Mouse (Mus musculus) hindbrain, embryonic 15.5 days (tissue): ENCODE measurements at regions not wholly inside any gene's neighbourhood (a gene's known extent, or its start where the extent isn't known, plus 50 kb on each side); places are given as distances from the start of the nearest gene placed in this dataset.

Experiments used
- ATAC-seq: fragments of 200-750 bp; cut with Nextera tagmentation; 2 replicates; pipeline ENCODE4 v1.8.0; 2017; ENCODE audit warnings: low read depth, moderate number of reproducible peaks, moderate TSS enrichment; ENCODE audit not compliant: low FRiP score
- H3K27ac ChIP-seq: fragments of 300-500 bp; sonication (generic); replicated peaks from 2 replicates; pipeline ENCODE4 v1.5.1; 2015; ENCODE audit warnings: mild to moderate bottlenecking, inconsistent platforms
- H3K27me3 ChIP-seq: fragments of 300-500 bp; sonication (generic); 2 replicates; pipeline ENCODE4 v1.6.1; 2015; ENCODE audit warnings: control low read depth, inconsistent platforms
- H3K36me3 ChIP-seq: fragments of 300-500 bp; sonication (generic); 2 replicates; pipeline ENCODE4 v1.6.1; 2015; ENCODE audit warnings: control low read depth, inconsistent platforms
- H3K4me1 ChIP-seq: fragments of 300-500 bp; sonication (generic); replicated peaks from 2 replicates; pipeline ENCODE4 v1.6.1; 2015; ENCODE audit warnings: control low read depth, inconsistent platforms
- H3K4me2 ChIP-seq: fragments of 300-500 bp; sonication (generic); 2 replicates; pipeline ENCODE4 v1.6.1; 2015; ENCODE audit warnings: moderate library complexity, mild to moderate bottlenecking, inconsistent platforms
- H3K4me3 ChIP-seq: fragments of 300-500 bp; sonication (generic); 2 replicates; pipeline ENCODE4 v1.5.1; 2015; ENCODE audit warnings: mild to moderate bottlenecking, inconsistent platforms
- H3K9ac ChIP-seq: fragments of 300-500 bp; sonication (generic); 2 replicates; pipeline ENCODE4 v1.6.1; 2015; ENCODE audit warnings: inconsistent platforms
- H3K9me3 ChIP-seq: fragments of 300-500 bp; sonication (generic); 2 replicates; pipeline ENCODE4 v1.6.1; 2016; ENCODE audit warnings: control low read depth, inconsistent platforms
- WGBS: fragments of 180-500 bp; shearing (Covaris S2); methylation state at CpG from one replicate; pipeline ENCODE4 v1.1.7; 2015; 5-methylcytosine and 5-hydroxymethylcytosine counted together

DNA sequence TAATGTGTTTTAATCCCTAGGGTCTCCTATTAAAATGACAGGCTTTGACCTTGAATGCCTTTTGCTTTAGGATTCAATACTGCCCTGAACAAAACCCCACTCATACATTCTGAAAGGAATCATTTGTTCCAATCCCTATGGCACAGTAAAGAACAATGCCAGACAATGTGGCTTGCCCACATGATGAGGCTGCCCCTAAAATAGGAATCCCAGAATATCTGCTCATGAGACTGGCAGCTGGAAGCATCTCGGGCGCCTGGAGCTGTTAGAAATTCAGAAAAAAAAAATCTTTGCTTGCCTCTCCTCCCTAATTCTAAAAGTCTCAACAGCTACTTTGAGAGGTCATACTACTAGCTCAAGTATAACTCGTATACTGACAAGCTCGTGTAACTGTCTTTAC is 157.5 kb upstream of the Actbl2 start:
- Histone ChIP-seq H3K4me2 (no peak overlapping the region), H3K9ac (no peak overlapping the region), H3K4me3 (no peak overlapping the region), H3K4me1 (no peaks in the 10 kb centered on the region), H3K36me3 (no peaks in the 10 kb centered on the region), H3K27me3 (no peaks in the 10 kb centered on the region), H3K27ac (no peak overlapping the region), H3K9me3 (no peaks in the 10 kb centered on the region)
- 78% methylated on average over 4 of the region's 4 CpGs for WGBS
- no peak for ATAC-seq

DNA sequence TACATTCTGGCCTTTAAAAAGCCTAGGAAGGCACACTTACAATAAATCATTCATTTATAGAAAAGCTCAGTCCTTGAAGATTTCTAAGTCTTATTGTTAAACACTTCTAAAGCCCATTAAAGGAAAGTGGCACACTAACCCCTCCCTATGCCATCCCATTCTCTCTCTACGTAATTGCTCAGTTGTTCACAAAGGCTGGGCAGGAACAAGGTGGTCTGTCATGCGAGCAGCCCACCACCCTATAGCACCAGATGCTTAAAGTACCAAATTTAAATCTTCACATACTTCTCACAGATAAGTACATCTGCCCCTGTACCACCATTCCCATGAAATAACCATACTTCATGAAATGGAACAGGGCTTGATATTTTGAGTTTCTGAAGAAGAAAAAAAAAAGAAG is 156.1 kb upstream of the Actbl2 start:
- Histone ChIP-seq H3K4me1 (no peaks in the 10 kb centered on the region), H3K36me3 (no peaks in the 10 kb centered on the region), H3K9ac (no peak overlapping the region), H3K27ac (no peak overlapping the region), H3K9me3 (no peaks in the 10 kb centered on the region), H3K4me2 (no peak overlapping the region), H3K27me3 (no peaks in the 10 kb centered on the region), H3K4me3 (no peak overlapping the region)
- WGBS, result 27% methylated on average over 2 of the region's 2 CpGs
- no peak for ATAC-seq

DNA sequence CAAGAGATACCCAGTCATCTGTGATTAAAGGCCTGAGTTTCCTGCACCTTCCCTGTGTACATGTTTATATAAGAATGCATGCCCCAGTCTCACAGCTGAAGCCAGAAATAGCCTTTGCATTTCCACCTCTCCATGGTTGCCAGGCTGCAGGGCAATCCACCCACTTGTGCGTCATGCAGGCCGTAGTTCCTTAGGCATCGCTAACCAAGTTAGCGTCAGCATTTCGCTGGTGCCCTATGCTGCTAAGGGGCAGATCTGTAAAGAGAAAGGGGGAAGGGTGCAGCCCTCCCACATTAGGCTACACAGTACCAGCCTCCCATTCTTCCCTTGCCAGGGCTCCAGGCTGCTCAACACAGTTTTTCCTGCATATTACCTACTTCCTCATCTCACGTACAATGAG is 155.6 kb upstream of the Actbl2 start:
- no peaks in the 10 kb centered on the region for H3K36me3 ChIP-seq
- no peak for ATAC-seq
- 31% methylated on average over 6 of the region's 6 CpGs for WGBS
- H3K27me3 ChIP-seq, result no peaks in the 10 kb centered on the region
- H3K27ac ChIP-seq, result no peak overlapping the region
- H3K4me3 ChIP-seq, result no peak overlapping the region
- no peak overlapping the region for H3K4me2 ChIP-seq
- H3K9ac ChIP-seq, result no peak overlapping the region
- no peaks in the 10 kb centered on the region for H3K4me1 ChIP-seq
- H3K9me3 ChIP-seq, result no peaks in the 10 kb centered on the region

DNA sequence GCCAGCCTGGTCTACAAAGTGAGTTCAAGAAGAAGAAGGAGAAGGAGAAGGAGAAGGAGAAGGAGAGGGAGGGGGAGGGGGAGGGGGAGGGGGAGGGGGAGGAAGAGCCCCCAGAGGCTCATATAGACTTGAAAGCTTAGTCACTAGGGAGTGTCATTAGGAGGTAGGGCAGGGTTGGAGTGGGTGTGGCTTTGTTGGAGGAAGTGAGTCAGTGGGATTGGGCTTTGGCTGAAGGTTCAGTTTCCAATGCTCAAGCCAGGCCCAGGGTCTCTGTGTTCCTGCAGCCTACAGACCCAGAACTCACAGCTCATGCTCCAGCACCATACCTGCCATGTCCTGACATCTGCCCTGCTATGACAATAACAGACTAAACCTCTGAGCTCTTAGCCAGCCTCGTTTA is 154.4 kb upstream of the Actbl2 start:
- no peak for ATAC-seq
- WGBS, result 82% methylated on average over 1 of the region's 1 CpGs
- no peaks in the 10 kb centered on the region for H3K9me3 ChIP-seq
- H3K4me2 ChIP-seq, result no peak overlapping the region
- no peaks in the 10 kb centered on the region for H3K27me3 ChIP-seq
- no peaks in the 10 kb centered on the region for H3K4me1 ChIP-seq
- no peak overlapping the region for H3K27ac ChIP-seq
- no peak overlapping the region for H3K4me3 ChIP-seq
- no peaks in the 10 kb centered on the region for H3K36me3 ChIP-seq
- H3K9ac ChIP-seq, result no peak overlapping the region

DNA sequence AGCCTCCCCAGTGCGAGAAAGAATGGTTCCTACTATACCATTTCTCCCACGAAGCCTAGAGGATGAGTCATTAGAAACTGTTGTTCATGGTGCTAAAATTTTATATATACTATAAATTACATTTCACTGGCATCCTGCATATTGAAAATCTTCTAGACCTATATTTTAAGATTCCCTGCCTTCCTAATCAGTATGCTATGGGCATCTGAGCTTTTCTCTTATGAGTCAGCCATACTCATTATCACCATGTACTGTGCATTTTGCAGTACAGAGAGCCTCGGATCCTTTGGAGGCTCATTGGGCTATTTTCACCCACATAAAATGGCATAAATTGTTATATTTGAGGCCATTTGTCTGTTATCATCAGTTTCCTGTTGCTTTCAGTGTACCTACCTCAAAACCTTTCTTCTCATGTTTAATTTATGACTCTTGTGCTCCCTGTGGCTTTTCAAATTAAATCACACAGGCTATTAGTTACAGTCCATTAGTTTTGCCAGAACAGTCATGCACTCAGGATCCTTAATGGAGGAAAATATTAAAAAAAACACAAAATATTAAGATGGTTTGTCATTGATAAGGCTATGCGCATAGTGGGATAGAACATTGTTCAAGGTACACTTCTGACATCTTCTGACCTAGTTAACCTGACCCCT is 150.1 kb upstream of the Actbl2 start:
- no peaks in the 10 kb centered on the region for H3K27me3 ChIP-seq
- no peak overlapping the region for H3K9ac ChIP-seq
- no peak overlapping the region for H3K27ac ChIP-seq
- H3K36me3 ChIP-seq, result no peaks in the 10 kb centered on the region
- H3K4me2 ChIP-seq, result no peak overlapping the region
- no peaks in the 10 kb centered on the region for H3K4me1 ChIP-seq
- 66% methylated on average over 4 of the region's 4 CpGs for WGBS
- ATAC-seq, result no peak
- H3K4me3 ChIP-seq, result no peak overlapping the region
- no peaks in the 10 kb centered on the region for H3K9me3 ChIP-seq

DNA sequence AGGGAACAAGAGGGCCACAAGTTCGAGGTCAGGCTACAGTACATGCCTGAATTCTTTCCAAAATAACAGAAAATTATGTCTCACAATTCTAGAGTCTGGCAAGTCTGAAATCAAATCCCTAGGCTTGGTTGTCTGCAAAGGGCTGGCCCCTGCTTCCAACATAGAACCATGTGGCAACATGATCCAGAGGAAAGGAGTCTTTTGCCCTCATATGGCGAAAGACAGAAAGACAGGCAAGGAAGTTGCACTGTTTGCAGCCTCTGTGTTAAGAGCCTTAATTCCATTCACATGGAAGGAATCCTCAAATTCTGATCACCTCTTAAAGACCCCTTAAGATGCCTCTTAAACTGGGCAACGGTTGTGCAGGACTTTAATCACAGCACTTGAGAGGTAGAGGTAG is 123.7 kb upstream of the Actbl2 start:
- ATAC-seq, result no peak
- Histone ChIP-seq H3K9ac (no peak overlapping the region), H3K9me3 (no peaks in the 10 kb centered on the region), H3K36me3 (no peaks in the 10 kb centered on the region), H3K4me2 (no peak overlapping the region), H3K27me3 (no peaks in the 10 kb centered on the region), H3K4me1 (no peaks in the 10 kb centered on the region), H3K4me3 (no peak overlapping the region), H3K27ac (no peak overlapping the region)
- 78% methylated on average over 3 of the region's 3 CpGs for WGBS

DNA sequence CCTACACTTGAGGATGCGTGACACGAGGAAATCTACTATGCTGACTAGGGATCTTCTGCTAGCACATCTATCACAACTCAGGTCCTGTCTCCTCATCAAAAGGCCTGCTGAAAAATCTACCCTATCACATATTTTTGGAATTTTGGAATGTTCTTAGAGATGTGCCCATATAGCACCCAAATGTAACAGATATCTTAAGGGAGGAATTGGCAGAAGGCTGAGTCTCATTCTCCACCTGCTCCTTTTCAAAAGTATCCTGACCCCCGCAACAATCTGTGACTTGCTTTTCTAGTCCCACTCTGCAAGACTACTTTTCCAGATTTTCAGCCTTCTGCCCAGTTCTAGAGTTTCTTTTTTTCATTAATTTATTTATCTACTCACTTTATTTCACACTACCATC is 118.4 kb upstream of the Actbl2 start:
- H3K4me3 ChIP-seq, result no peak overlapping the region
- no peaks in the 10 kb centered on the region for H3K4me1 ChIP-seq
- no peaks in the 10 kb centered on the region for H3K9me3 ChIP-seq
- no peak overlapping the region for H3K27ac ChIP-seq
- WGBS, result 91% methylated on average over 3 of the region's 3 CpGs
- no peak for ATAC-seq
- H3K4me2 ChIP-seq, result no peak overlapping the region
- H3K36me3 ChIP-seq, result no peaks in the 10 kb centered on the region
- H3K27me3 ChIP-seq, result no peaks in the 10 kb centered on the region
- H3K9ac ChIP-seq, result no peak overlapping the region

DNA sequence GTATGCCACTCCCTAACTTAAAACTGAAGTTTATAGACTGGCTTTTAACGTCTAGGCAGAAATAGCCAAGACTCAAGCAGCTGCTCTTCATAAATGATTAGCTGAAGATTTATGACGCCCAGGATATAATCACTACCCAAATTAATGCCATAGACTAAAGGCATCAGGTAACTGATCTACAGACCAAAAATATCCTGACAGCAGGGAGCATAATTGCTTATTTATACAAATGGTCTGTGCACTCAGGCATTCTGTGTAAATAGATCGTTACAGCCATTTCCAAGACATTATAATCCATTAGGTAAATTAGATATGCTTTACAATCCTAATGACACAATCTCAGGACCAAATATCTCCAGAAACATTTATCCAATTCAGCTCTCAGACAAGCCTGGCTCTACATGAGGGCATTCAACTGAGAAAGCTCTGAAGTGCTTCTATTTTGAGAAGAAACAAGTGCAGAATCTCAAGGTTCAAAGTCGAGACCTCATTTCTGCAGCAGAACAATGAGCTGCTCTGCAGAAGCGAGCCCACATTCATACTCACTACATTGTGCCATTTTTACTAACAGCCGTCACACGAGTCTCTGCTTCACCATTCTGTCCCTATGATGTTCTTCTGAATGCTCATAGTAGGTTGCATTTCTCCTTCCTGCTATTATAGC is 111.9 kb upstream of the Actbl2 start:
- Histone ChIP-seq H3K9ac (no peak overlapping the region), H3K27me3 (no peaks in the 10 kb centered on the region), H3K4me3 (no peak overlapping the region), H3K4me1 (no peaks in the 10 kb centered on the region), H3K36me3 (no peaks in the 10 kb centered on the region), H3K4me2 (no peak overlapping the region), H3K27ac (no peak overlapping the region), H3K9me3 (no peaks in the 10 kb centered on the region)
- no peak for ATAC-seq
- 60% methylated on average over 7 of the region's 7 CpGs for WGBS

DNA sequence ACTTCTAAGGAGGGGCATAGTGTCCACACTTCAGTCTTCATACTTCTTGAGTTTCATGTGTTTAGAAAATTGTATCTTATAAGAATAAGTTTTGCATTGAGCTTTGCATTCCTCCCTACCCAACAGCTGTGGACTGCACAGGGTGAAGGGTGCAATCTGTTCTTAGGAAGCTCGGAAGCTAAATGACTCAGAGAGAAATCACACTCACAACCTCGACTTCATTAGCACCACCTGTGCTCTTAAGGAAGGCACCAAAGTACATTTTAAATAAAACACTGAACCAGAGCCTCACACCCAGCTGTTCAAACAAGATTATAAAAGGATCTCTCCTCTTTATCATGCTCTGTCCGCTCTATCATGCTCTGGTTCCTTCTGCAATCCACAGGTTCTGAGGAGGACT is 110.1 kb upstream of the Actbl2 start:
- Histone ChIP-seq H3K27me3 (no peaks in the 10 kb centered on the region), H3K4me2 (no peak overlapping the region), H3K9me3 (no peaks in the 10 kb centered on the region), H3K9ac (no peak overlapping the region), H3K4me1 (no peaks in the 10 kb centered on the region), H3K36me3 (no peaks in the 10 kb centered on the region), H3K4me3 (no peak overlapping the region), H3K27ac (no peak overlapping the region)
- WGBS, result 81% methylated on average over 3 of the region's 3 CpGs
- ATAC-seq, result no peak

DNA sequence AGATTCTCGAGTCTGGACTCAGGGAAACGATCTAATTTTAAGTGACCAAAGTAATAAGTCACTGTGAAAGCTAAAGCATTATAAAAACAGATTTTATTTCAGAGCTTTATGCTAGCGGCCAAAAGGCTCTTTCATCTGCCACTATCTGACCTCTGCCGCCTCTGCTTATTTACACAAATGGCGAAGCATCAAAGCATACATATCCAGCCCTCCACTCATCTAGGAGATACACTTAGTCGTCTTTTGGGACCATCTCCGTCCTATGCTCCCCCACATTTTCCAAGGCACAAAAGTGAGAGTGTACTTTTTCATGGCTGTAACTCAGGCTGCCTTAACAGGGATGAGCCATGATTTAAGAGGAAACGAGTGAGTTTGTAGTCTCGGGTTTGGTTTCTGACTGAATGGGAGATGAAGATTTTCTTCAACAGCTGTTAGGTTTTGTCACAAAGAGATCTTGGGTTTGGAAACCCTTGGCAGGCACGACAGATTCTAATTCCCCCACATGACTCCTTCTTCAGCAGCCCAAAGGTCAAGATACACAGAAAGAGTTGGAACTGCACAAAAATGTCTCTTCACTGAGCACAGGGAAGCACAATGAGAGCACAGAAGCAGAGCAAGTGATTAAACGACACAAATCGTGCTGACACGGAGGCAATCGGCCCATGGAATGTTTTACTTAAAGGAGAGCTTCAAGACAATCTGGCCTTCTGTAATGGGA is 96.7 kb upstream of the Actbl2 start:
- H3K9ac ChIP-seq, result no peak overlapping the region
- H3K27ac ChIP-seq, result no peak overlapping the region
- H3K36me3 ChIP-seq, result no peaks in the 10 kb centered on the region
- no peaks in the 10 kb centered on the region for H3K27me3 ChIP-seq
- H3K4me2 ChIP-seq, result no peak overlapping the region
- H3K9me3 ChIP-seq, result no peaks in the 10 kb centered on the region
- no peak overlapping the region for H3K4me3 ChIP-seq
- 72% methylated on average over 14 of the region's 14 CpGs for WGBS
- H3K4me1 ChIP-seq, result no peaks in the 10 kb centered on the region
- no peak for ATAC-seq

DNA sequence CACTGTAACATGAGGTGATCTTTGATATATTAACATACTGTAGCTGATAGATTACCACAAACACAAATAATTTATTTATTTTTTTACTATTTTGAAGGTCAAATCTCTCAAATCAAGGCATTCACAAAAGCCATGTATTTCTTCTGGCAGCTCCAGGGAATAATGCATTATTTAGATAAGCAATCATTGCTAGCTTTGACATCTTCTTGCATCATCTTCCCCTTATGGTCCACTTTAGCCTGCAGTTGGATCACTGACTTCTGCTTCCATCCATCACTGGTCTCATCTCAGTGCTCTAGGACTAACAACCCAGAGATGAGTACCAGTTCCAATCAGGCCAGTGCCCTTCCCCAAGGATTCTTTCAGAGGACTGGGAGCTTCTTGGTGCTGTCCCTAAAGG is 95.3 kb upstream of the Actbl2 start:
- Histone ChIP-seq H3K9ac (no peak overlapping the region), H3K4me2 (no peak overlapping the region), H3K36me3 (no peaks in the 10 kb centered on the region), H3K9me3 (no peaks in the 10 kb centered on the region), H3K4me3 (no peak overlapping the region), H3K4me1 (no peaks in the 10 kb centered on the region), H3K27ac (no peak overlapping the region), H3K27me3 (no peaks in the 10 kb centered on the region)
- ATAC-seq, result no peak

DNA sequence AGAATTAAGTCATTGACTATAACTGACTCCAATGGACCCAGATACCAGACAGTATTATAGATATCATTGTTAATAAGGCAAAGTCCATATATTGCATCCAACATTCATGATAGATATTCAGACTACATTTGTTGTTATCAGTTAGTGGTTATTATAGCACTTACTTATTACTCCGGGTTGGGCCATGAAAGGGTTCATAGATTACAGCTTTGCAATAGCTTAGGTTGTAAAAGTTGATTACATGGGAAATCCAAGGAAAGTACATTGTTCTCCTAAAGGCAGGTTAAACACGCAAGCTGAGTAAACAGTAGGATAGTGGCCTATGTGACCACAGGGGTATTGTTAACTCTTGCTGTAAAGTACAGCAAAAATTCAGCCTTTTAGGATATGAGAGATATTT is 89.3 kb upstream of the Actbl2 start:
- no peak overlapping the region for H3K4me3 ChIP-seq
- no peak for ATAC-seq
- no peak overlapping the region for H3K4me2 ChIP-seq
- 83% methylated on average over 2 of the region's 2 CpGs for WGBS
- H3K4me1 ChIP-seq, result no peaks in the 10 kb centered on the region
- no peaks in the 10 kb centered on the region for H3K36me3 ChIP-seq
- no peaks in the 10 kb centered on the region for H3K9me3 ChIP-seq
- H3K27ac ChIP-seq, result no peak overlapping the region
- no peak overlapping the region for H3K9ac ChIP-seq
- no peaks in the 10 kb centered on the region for H3K27me3 ChIP-seq
